In the genomic region with DNA sequence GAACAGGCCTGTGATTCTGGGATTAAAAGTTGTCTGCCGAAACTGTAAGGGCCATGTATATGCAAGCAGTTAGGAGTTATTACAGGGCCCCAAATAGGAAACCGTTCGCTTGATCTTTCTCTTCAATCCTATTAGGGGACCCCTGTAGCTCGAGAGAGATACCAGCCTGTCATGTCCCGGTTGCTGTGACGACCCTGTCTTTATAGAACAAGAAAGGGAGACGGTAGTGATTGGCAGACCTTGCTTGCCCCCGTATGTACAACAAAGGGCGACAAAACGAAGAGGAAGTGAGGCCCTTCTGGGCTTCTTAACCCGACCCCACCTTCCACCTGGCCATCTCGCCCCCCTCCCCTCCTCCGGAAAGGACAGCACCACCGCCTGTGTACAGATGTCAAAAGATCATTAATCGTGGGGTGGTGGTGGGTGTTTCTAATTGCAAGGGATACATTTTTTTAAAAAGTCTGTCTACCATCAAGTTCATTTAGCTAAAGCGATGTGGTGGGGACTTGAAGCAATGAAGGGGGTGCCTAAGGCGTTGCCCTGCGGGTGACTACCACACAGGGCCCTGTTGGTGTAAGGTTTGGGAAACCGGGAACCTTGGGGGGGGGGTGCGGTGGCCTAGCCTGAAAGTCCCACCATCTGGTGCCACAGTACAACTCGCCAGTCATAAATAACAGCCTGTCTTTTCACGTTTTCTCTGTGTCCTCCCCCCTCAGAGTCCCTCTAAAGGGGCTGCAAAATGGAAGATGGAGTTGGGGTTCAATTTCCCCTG, we compare ENCODE assay signal across 9 mouse cellular contexts.
DNase-seq lines count a peak whose midpoint lies in the region; ATAC-seq lines count a peak whose summit lies in the region.
"Had no signal": no experiment of that assay in that cellular context is flagged by ENCODE, and none has a peak within 500 bp of the region (broad histone marks: within the 10 kb centered on the region; RNA-seq: fewer than 3 reads in every experiment).

No protein-coding gene starts in this region.

- peak overlapping the region; percentile 50 for H3K4me2 ChIP-seq in embryonic facial prominence, embryonic 14.5 days (ENCODE audit: low read depth, low read length)
- H3K4me2 ChIP-seq in limb, embryonic 12.5 days: peak overlapping the region; percentile 56

- peak; percentile 32 for DNase-seq in left cerebral cortex, postnatal 4 days
- DNase-seq in left cerebral cortex, postnatal 36 days (ENCODE audit: low spot score in 2 of 2): no peak
- DNase-seq in embryonic facial prominence, embryonic 14.5 days (ENCODE audit: low spot score): no peak
- DNase-seq in retina, embryonic 14.5 days (ENCODE audit: low spot score): peak; percentile 17
- no peak for DNase-seq in thymus, postnatal 4 days
- DNase-seq in gastrocnemius, adult 18-20 months (ENCODE audit: low spot score): no peak
- DNase-seq: lung, postnatal 14 days had no signal

- H3K27me3 ChIP-seq in embryonic facial prominence, embryonic 14.5 days (replicated peaks; ENCODE audit: control insufficient read depth, insufficient read depth, low read length): peaks cover 62% of the 10 kb centered on the region
- peaks cover 75% of the 10 kb centered on the region for H3K27me3 ChIP-seq in limb, embryonic 12.5 days

- peak overlapping the region; percentile 43; the same call in 1 of the 2 replicates for H3K9ac ChIP-seq in embryonic facial prominence, embryonic 14.5 days (ENCODE audit: low read depth, low read length)
- peak overlapping the region; percentile 37; the same call in 1 of the 2 replicates for H3K9ac ChIP-seq in limb, embryonic 12.5 days (replicated peaks)

- 0 out of 2 replicates have a peak, but pooled peaks cover 5% of the 10 kb centered on the region for H3K9me3 ChIP-seq in embryonic facial prominence, embryonic 14.5 days (ENCODE audit: control insufficient read depth, low read length)
- H3K9me3 ChIP-seq in limb, embryonic 12.5 days: no peaks in the 10 kb centered on the region

- no peak for ATAC-seq in embryonic facial prominence, embryonic 14.5 days (ENCODE audit: low read depth)
- ATAC-seq in limb, embryonic 12.5 days (ENCODE audit: insufficient number of reproducible peaks, insufficient read depth, low FRiP score, low TSS enrichment, low read depth): no peak
- ATAC-seq in megakaryocyte, adult 5-6 weeks (ENCODE audit: poor library complexity, severe bottlenecking): no peak

- WGBS in embryonic facial prominence, embryonic 14.5 days: 15% methylated on average over 20 of the region's 22 CpGs
- WGBS in limb, embryonic 12.5 days: 4% methylated on average over 22 of the region's 22 CpGs

- H3K4me3 ChIP-seq in embryonic facial prominence, embryonic 14.5 days (ENCODE audit: low read depth, low read length): peak overlapping the region; percentile 29
- H3K4me3 ChIP-seq in limb, embryonic 12.5 days (replicated peaks): peak overlapping the region; percentile 34

- intact Hi-C loops in left cerebral cortex, postnatal 4 days (cut with DNase I): no loop called here
- intact Hi-C loops in left cerebral cortex, postnatal 36 days (cut with DNase I): no loop called here

- H3K27ac ChIP-seq in embryonic facial prominence, embryonic 14.5 days (replicated peaks; ENCODE audit: low read depth, low read length): no peak overlapping the region
- H3K27ac ChIP-seq in limb, embryonic 12.5 days: no peak overlapping the region

- H3K4me1 ChIP-seq in embryonic facial prominence, embryonic 14.5 days (ENCODE audit: control insufficient read depth, insufficient read depth, low read length): peaks cover 4% of the 10 kb centered on the region; the same call in 1 of the 2 replicates
- H3K4me1 ChIP-seq in limb, embryonic 12.5 days (replicated peaks): peaks cover 8% of the 10 kb centered on the region

- H3K36me3 ChIP-seq in embryonic facial prominence, embryonic 14.5 days (ENCODE audit: control insufficient read depth, insufficient read depth, low read length): no peaks in the 10 kb centered on the region
- no peaks in the 10 kb centered on the region for H3K36me3 ChIP-seq in limb, embryonic 12.5 days

Comparison
In these comparisons a context has a peak if more than half of its experiments do, and no peak if none do; other contexts are left out.
1. DNase-seq: peak in left cerebral cortex, postnatal 4 days (single experiment) and retina, embryonic 14.5 days (single experiment); none in left cerebral cortex, postnatal 36 days (0 of 2), embryonic facial prominence, embryonic 14.5 days (single experiment), thymus, postnatal 4 days (single experiment) and gastrocnemius, adult 18-20 months (single experiment).